Mouse (Mus musculus): ENCODE measurements at regions not wholly inside any gene's neighbourhood (a gene's known extent, or its start where the extent isn't known, plus 50 kb on each side); places are given as distances from the start of the nearest gene placed in this dataset.

DNA sequence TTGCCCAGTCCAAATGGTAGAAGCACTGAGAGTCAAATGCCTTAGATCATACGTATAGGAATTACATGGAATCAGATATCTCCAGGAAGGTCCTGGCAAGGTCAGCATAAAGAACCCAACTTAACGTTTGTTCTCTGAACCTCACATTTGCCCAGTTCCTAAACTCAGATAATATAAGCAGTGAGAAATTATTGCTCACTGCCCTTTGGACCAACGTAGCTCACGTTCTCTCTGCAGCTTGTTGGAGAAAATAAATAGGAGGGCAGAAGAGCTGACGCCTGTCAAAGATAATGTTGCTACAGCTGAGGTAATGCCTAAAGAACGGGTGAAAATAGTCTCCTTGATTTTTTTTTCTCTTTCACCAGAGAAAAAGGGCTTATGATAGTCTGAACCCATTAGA lies 595.1 kb upstream of the Cdh5 start:
- no peak for TF ChIP-seq CTCF (IDR thresholded peaks at IDR 0.05; ENCODE audit: borderline replicate concordance, insufficient read depth, low read length)
- TF ChIP-seq POLR2A (IDR thresholded peaks at IDR 0.05; ENCODE audit: low read depth, low read length), result no peak
